Mouse (Mus musculus): ENCODE data around the gene Sh2b1. TPM values are rescaled to one million over a fixed set of nuclear protein-coding genes. Genes with fewer than 3 reads are reported as not detected.

The Sh2b1 gene
- polyA plus RNA-seq, 1 experiment from 2014 or later, result 20.0 TPM

GRCm38 (mm10) chr7:126424161-126424560 lies 51.1 kb downstream of the Sh2b1 start:
- H3K4me2 ChIP-seq (replicated peaks; ENCODE audit: low read depth), result no peak overlapping the region
- no peaks in the 10 kb centered on the region for H3K27me3 ChIP-seq (ENCODE audit: control insufficient read depth, insufficient read depth, low read length)
- no peak overlapping the region for H3K4me3 ChIP-seq (ENCODE audit: low read depth, low read length)
- 0 out of 2 replicates have a peak, but pooled peaks cover 2% of the 10 kb centered on the region for H3K4me1 ChIP-seq (replicated peaks; ENCODE audit: control insufficient read depth, insufficient read depth)
- no peaks in the 10 kb centered on the region for H3K9me3 ChIP-seq (ENCODE audit: control insufficient read depth, low read length)
- DNase-seq (ENCODE audit: low spot score), result no peak
- WGBS, result 86% methylated on average over 6 of the region's 6 CpGs
- no peak for ATAC-seq (ENCODE audit: low FRiP score, low TSS enrichment)
- H3K27ac ChIP-seq (replicated peaks), result no peak overlapping the region
- TF ChIP-seq CTCF (IDR thresholded peaks at IDR 0.05; ENCODE audit: low read depth) (no peak), EP300 (optimal IDR thresholded peaks at IDR 0.05) (no peak)
- H3K36me3 ChIP-seq (ENCODE audit: control insufficient read depth, insufficient read depth, low read length), result no peaks in the 10 kb centered on the region
- no peak overlapping the region for H3K9ac ChIP-seq (ENCODE audit: low read length)

- no peaks in the 10 kb centered on the region for H3K9me3 ChIP-seq (ENCODE audit: control insufficient read depth, low read length)
- no peak overlapping the region for H3K4me3 ChIP-seq (ENCODE audit: low read depth, low read length)
- H3K27ac ChIP-seq (replicated peaks), result no peak overlapping the region
- ATAC-seq (ENCODE audit: low FRiP score, low TSS enrichment) (no peak), DNase-seq (ENCODE audit: low spot score) (no peak)
- H3K4me1 ChIP-seq (replicated peaks; ENCODE audit: control insufficient read depth, insufficient read depth), result no peaks in the 10 kb centered on the region
- H3K36me3 ChIP-seq (ENCODE audit: control insufficient read depth, insufficient read depth, low read length), result no peaks in the 10 kb centered on the region
- H3K9ac ChIP-seq (ENCODE audit: low read length), result no peak overlapping the region
- 80% methylated on average over 5 of the region's 5 CpGs for WGBS
- H3K4me2 ChIP-seq (replicated peaks; ENCODE audit: low read depth), result no peak overlapping the region
- no peaks in the 10 kb centered on the region for H3K27me3 ChIP-seq (ENCODE audit: control insufficient read depth, insufficient read depth, low read length)
- no peak for TF ChIP-seq CTCF (IDR thresholded peaks at IDR 0.05; ENCODE audit: low read depth)
- TF ChIP-seq EP300 (optimal IDR thresholded peaks at IDR 0.05), result no peak
Measured at GRCm38 (mm10) chr7:126421756-126422155, 53.5 kb downstream of the Sh2b1 start.

- Histone ChIP-seq H3K9me3 (ENCODE audit: control insufficient read depth, low read length) (no peaks in the 10 kb centered on the region), H3K4me2 (replicated peaks; ENCODE audit: low read depth) (no peak overlapping the region), H3K4me3 (ENCODE audit: low read depth, low read length) (no peak overlapping the region), H3K27ac (replicated peaks) (no peak overlapping the region), H3K36me3 (ENCODE audit: control insufficient read depth, insufficient read depth, low read length) (no peaks in the 10 kb centered on the region), H3K27me3 (ENCODE audit: control insufficient read depth, insufficient read depth, low read length) (no peaks in the 10 kb centered on the region), H3K9ac (ENCODE audit: low read length) (no peak overlapping the region), H3K4me1 (replicated peaks; ENCODE audit: control insufficient read depth, insufficient read depth) (no peaks in the 10 kb centered on the region)
- WGBS, result 35% methylated on average over 3 of the region's 3 CpGs
- ATAC-seq (ENCODE audit: low FRiP score, low TSS enrichment), result no peak
- TF ChIP-seq CTCF (IDR thresholded peaks at IDR 0.05; ENCODE audit: low read depth) (no peak), EP300 (optimal IDR thresholded peaks at IDR 0.05) (no peak)
- no peak for DNase-seq (ENCODE audit: low spot score)
Measured at GRCm38 (mm10) chr7:126418496-126418895, 56.7 kb downstream of the Sh2b1 start.

- no peak for DNase-seq (ENCODE audit: low spot score)
- H3K27ac ChIP-seq (replicated peaks), result no peak overlapping the region
- no peaks in the 10 kb centered on the region for H3K9me3 ChIP-seq (ENCODE audit: control insufficient read depth, low read length)
- H3K4me3 ChIP-seq (ENCODE audit: low read depth, low read length), result no peak overlapping the region
- WGBS, result 97% methylated on average over 4 of the region's 4 CpGs
- H3K9ac ChIP-seq (ENCODE audit: low read length), result no peak overlapping the region
- H3K4me2 ChIP-seq (replicated peaks; ENCODE audit: low read depth), result no peak overlapping the region
- TF ChIP-seq EP300 (optimal IDR thresholded peaks at IDR 0.05) (no peak), CTCF (IDR thresholded peaks at IDR 0.05; ENCODE audit: low read depth) (no peak)
- H3K27me3 ChIP-seq (ENCODE audit: control insufficient read depth, insufficient read depth, low read length), result no peaks in the 10 kb centered on the region
- no peak for ATAC-seq (ENCODE audit: low FRiP score, low TSS enrichment)
- no peaks in the 10 kb centered on the region for H3K36me3 ChIP-seq (ENCODE audit: control insufficient read depth, insufficient read depth, low read length)
- no peaks in the 10 kb centered on the region for H3K4me1 ChIP-seq (replicated peaks; ENCODE audit: control insufficient read depth, insufficient read depth)
Measured at GRCm38 (mm10) chr7:126417606-126418005, 57.6 kb downstream of the Sh2b1 start.

- DNase-seq (ENCODE audit: low spot score) (no peak), ATAC-seq (ENCODE audit: low FRiP score, low TSS enrichment) (no peak)
- 59% methylated on average over 8 of the region's 8 CpGs for WGBS
- Histone ChIP-seq H3K27ac (replicated peaks) (no peak overlapping the region), H3K9ac (ENCODE audit: low read length) (no peak overlapping the region), H3K27me3 (ENCODE audit: control insufficient read depth, insufficient read depth, low read length) (no peaks in the 10 kb centered on the region), H3K4me3 (ENCODE audit: low read depth, low read length) (no peak overlapping the region), H3K9me3 (ENCODE audit: control insufficient read depth, low read length) (no peaks in the 10 kb centered on the region), H3K36me3 (ENCODE audit: control insufficient read depth, insufficient read depth, low read length) (no peaks in the 10 kb centered on the region), H3K4me1 (replicated peaks; ENCODE audit: control insufficient read depth, insufficient read depth) (no peaks in the 10 kb centered on the region), H3K4me2 (replicated peaks; ENCODE audit: low read depth) (no peak overlapping the region)
- TF ChIP-seq CTCF (IDR thresholded peaks at IDR 0.05; ENCODE audit: low read depth) (no peak), EP300 (optimal IDR thresholded peaks at IDR 0.05) (no peak)
Measured at GRCm38 (mm10) chr7:126417045-126417444, 58.2 kb downstream of the Sh2b1 start.

Other genes starting within 250 kb of the Sh2b1 start
- 4.0 and 5.3 TPM in 2 replicates for gene Sbk1, start 202.8 kb downstream of the Sh2b1 start, polyA plus RNA-seq (2015; fragmentation: Nextera tagmentation; extraction: Ambion mirVana)
- 0.21 and 0.46 TPM in 2 replicates for gene Lat, start 105.9 kb downstream of the Sh2b1 start, polyA plus RNA-seq (2015; fragmentation: Nextera tagmentation; extraction: Ambion mirVana)
- gene Spns1, start 98.0 kb downstream of the Sh2b1 start, polyA plus RNA-seq (2015; fragmentation: Nextera tagmentation; extraction: Ambion mirVana), result 24.4 and 26.9 TPM in 2 replicates
- 1.1 and 1.3 TPM in 2 replicates for gene Nfatc2ip, start 78.7 kb downstream of the Sh2b1 start, polyA plus RNA-seq (2015; fragmentation: Nextera tagmentation; extraction: Ambion mirVana)
- gene Cd19, start 60.5 kb downstream of the Sh2b1 start, polyA plus RNA-seq (2015; fragmentation: Nextera tagmentation; extraction: Ambion mirVana), result 0.08 and 0.17 TPM in 2 replicates
- 19.4 and 20.7 TPM in 2 replicates for gene Rabep2, start 46.7 kb downstream of the Sh2b1 start, polyA plus RNA-seq (2015; fragmentation: Nextera tagmentation; extraction: Ambion mirVana)
- 0.59 and 1.8 TPM in 2 replicates for gene Atp2a1, start 12.3 kb downstream of the Sh2b1 start, polyA plus RNA-seq (2015; fragmentation: Nextera tagmentation; extraction: Ambion mirVana)
- 73.9 and 77.5 TPM in 2 replicates for gene Tufm, start 11.9 kb upstream of the Sh2b1 start, polyA plus RNA-seq (2015; fragmentation: Nextera tagmentation; extraction: Ambion mirVana)
- 16.9 and 19.6 TPM in 2 replicates for gene Atxn2l, start 28.0 kb upstream of the Sh2b1 start, polyA plus RNA-seq (2015; fragmentation: Nextera tagmentation; extraction: Ambion mirVana)
- gene Eif3c, start 91.0 kb upstream of the Sh2b1 start, polyA plus RNA-seq (2015; fragmentation: Nextera tagmentation; extraction: Ambion mirVana), result 150 and 163 TPM in 2 replicates
- 0.46 and 0.56 TPM in 2 replicates for gene Apobr, start 109.5 kb upstream of the Sh2b1 start, polyA plus RNA-seq (2015; fragmentation: Nextera tagmentation; extraction: Ambion mirVana)
- 17.2 and 17.7 TPM in 2 replicates for gene Cln3, start 110.4 kb upstream of the Sh2b1 start, polyA plus RNA-seq (2015; fragmentation: Nextera tagmentation; extraction: Ambion mirVana)
- gene Il27, start 119.5 kb upstream of the Sh2b1 start, polyA plus RNA-seq (2015; fragmentation: Nextera tagmentation; extraction: Ambion mirVana), result 0.10 and 0.13 TPM in 2 replicates
- 140 and 182 TPM in 2 replicates for gene Nupr1, start 155.4 kb upstream of the Sh2b1 start, polyA plus RNA-seq (2015; fragmentation: Nextera tagmentation; extraction: Ambion mirVana)
- 28.6 and 28.9 TPM in 2 replicates for gene Sgf29, start 173.9 kb upstream of the Sh2b1 start, polyA plus RNA-seq (2015; fragmentation: Nextera tagmentation; extraction: Ambion mirVana)
- 10.9 and 12.4 TPM in 2 replicates for gene Sult1a1, start 201.0 kb upstream of the Sh2b1 start, polyA plus RNA-seq (2015; fragmentation: Nextera tagmentation; extraction: Ambion mirVana)
- gene Bola2, start 220.0 kb upstream of the Sh2b1 start, polyA plus RNA-seq (2015; fragmentation: Nextera tagmentation; extraction: Ambion mirVana), result 92.3 and 93.4 TPM in 2 replicates
- 6.1 and 6.2 TPM in 2 replicates for gene Slx1b, start 220.4 kb upstream of the Sh2b1 start, polyA plus RNA-seq (2015; fragmentation: Nextera tagmentation; extraction: Ambion mirVana)
- gene Coro1a, start 232.4 kb upstream of the Sh2b1 start, polyA plus RNA-seq (2015; fragmentation: Nextera tagmentation; extraction: Ambion mirVana), result 15.7 and 16.9 TPM in 2 replicates